Comparison of ENCODE assay signal across 9 mouse cellular contexts in genomic region chr6:7692037-7692436, GRCm38 (mm10). TPM values are rescaled to one million over a fixed set of nuclear protein-coding genes. Genes with fewer than 3 reads are reported as not detected.
DNase-seq lines count a peak whose midpoint lies in the region; ATAC-seq and TF ChIP-seq lines count a peak whose summit lies in the region.
"Had no signal": no experiment of that assay in that cellular context is flagged by ENCODE, and none has a peak within 500 bp of the region (broad histone marks: within the 10 kb centered on the region; RNA-seq: fewer than 3 reads in every experiment).

No protein-coding gene starts in this region.

- WGBS in kidney, embryonic 16.5 days, result 36% methylated on average over 15 of the region's 15 CpGs
- 42% methylated on average over 15 of the region's 15 CpGs for WGBS in hindbrain, postnatal 0 days
- WGBS in midbrain, postnatal 0 days, result 38% methylated on average over 15 of the region's 15 CpGs

- no peaks in the 10 kb centered on the region for H3K36me3 ChIP-seq in kidney, embryonic 16.5 days (ENCODE audit: insufficient read depth, low read length)
- no peaks in the 10 kb centered on the region for H3K36me3 ChIP-seq in hindbrain, postnatal 0 days (ENCODE audit: insufficient read depth, low read length)
- H3K36me3 ChIP-seq in midbrain, postnatal 0 days (ENCODE audit: insufficient read depth, low read length), result no peaks in the 10 kb centered on the region

- no peak overlapping the region for H3K27ac ChIP-seq in kidney, embryonic 16.5 days (ENCODE audit: low read length)
- H3K27ac ChIP-seq in hindbrain, postnatal 0 days, result no peak overlapping the region
- H3K27ac ChIP-seq in midbrain, postnatal 0 days (ENCODE audit: low read depth, low read length), result no peak overlapping the region

- H3K4me3 ChIP-seq in kidney, embryonic 16.5 days (ENCODE audit: low read length), result peak overlapping the region; percentile 69
- H3K4me3 ChIP-seq in hindbrain, postnatal 0 days (ENCODE audit: low read length), result peak overlapping the region; percentile 67
- peak overlapping the region; percentile 79 for H3K4me3 ChIP-seq in midbrain, postnatal 0 days (ENCODE audit: low read depth, low read length)

- no peak overlapping the region for H3K9ac ChIP-seq in kidney, embryonic 16.5 days (replicated peaks; ENCODE audit: low read length)
- H3K9ac ChIP-seq in hindbrain, postnatal 0 days (replicated peaks; ENCODE audit: low read length), result peak overlapping the region; percentile 72
- H3K9ac ChIP-seq in midbrain, postnatal 0 days (replicated peaks; ENCODE audit: low read length, poor library complexity, severe bottlenecking), result peak overlapping the region; percentile 76; the same call in 1 of the 2 replicates

- peaks cover 4% of the 10 kb centered on the region; the same call in 1 of the 2 replicates for H3K4me1 ChIP-seq in kidney, embryonic 16.5 days (ENCODE audit: insufficient read depth, low read length)
- no peaks in the 10 kb centered on the region for H3K4me1 ChIP-seq in hindbrain, postnatal 0 days (ENCODE audit: insufficient read depth, low read length)
- no peaks in the 10 kb centered on the region for H3K4me1 ChIP-seq in midbrain, postnatal 0 days (ENCODE audit: insufficient read depth, low read length)

- TF ChIP-seq CTCF in hindbrain, postnatal 0 days (IDR thresholded peaks at IDR 0.05; ENCODE audit: low read depth), result no peak
- no peak for TF ChIP-seq CTCF in midbrain, postnatal 0 days (IDR thresholded peaks at IDR 0.05)

- no peak for ATAC-seq in kidney, embryonic 16.5 days (ENCODE audit: low FRiP score, low TSS enrichment)
- no peak for ATAC-seq in hindbrain, postnatal 0 days
- no peak for ATAC-seq in midbrain, postnatal 0 days (ENCODE audit: low FRiP score)
- ATAC-seq in CD4-positive, CD25-positive, alpha-beta regulatory T cell, adult 4 months, result no peak

- H3K4me2 ChIP-seq in kidney, embryonic 16.5 days (replicated peaks; ENCODE audit: low read depth, low read length), result peak overlapping the region; percentile 82
- H3K4me2 ChIP-seq in hindbrain, postnatal 0 days (ENCODE audit: low read depth, low read length), result peak overlapping the region; percentile 81
- H3K4me2 ChIP-seq in midbrain, postnatal 0 days (ENCODE audit: low read depth, low read length, poor library complexity, severe bottlenecking), result peak overlapping the region; percentile 86

- H3K27me3 ChIP-seq in kidney, embryonic 16.5 days (ENCODE audit: insufficient read depth, low read length), result peaks cover 5% of the 10 kb centered on the region
- H3K27me3 ChIP-seq in hindbrain, postnatal 0 days (ENCODE audit: insufficient read depth, low read length), result no peaks in the 10 kb centered on the region
- H3K27me3 ChIP-seq in midbrain, postnatal 0 days (ENCODE audit: insufficient read depth, low read length), result no peaks in the 10 kb centered on the region

- DNase-seq in kidney, postnatal 10 days, result no peak
- peak; percentile 41 for DNase-seq in embryo, embryonic 10 days (ENCODE audit: low spot score)
- no peak for DNase-seq in hindbrain, postnatal 0 days (ENCODE audit: low spot score)
- no peak for DNase-seq in midbrain, postnatal 0 days (ENCODE audit: low spot score)
- no peak for DNase-seq in frontal cortex, postnatal 36 days (ENCODE audit: low spot score in 2 of 2)
- no peak for DNase-seq in lung, postnatal 14 days
- DNase-seq: layer of hippocampus, postnatal 36 days had no signal

- H3K9me3 ChIP-seq in kidney, embryonic 16.5 days (ENCODE audit: low read length), result no peaks in the 10 kb centered on the region
- no peaks in the 10 kb centered on the region for H3K9me3 ChIP-seq in hindbrain, postnatal 0 days (ENCODE audit: low read length)
- H3K9me3 ChIP-seq in midbrain, postnatal 0 days (ENCODE audit: low read length), result no peaks in the 10 kb centered on the region

RNA-seq across cellular contexts. Expression of gene Asns, which starts 1.0 kb away (rescaled TPM):
- 28.2 and 30.8 TPM in 2 replicates for polyA plus RNA-seq in kidney, embryonic 16.5 days (2015; fragmentation: Nextera tagmentation; extraction: Ambion mirVana)
- total RNA-seq in hindbrain, postnatal 0 days (2014; rRNA removed), result 81.9 and 82.1 TPM in 2 replicates
- polyA plus RNA-seq in hindbrain, postnatal 0 days (2015; fragmentation: Nextera tagmentation; extraction: Ambion mirVana), result 122 and 124 TPM in 2 replicates
- total RNA-seq in midbrain, postnatal 0 days (2014; rRNA removed), result 88.7 and 93.0 TPM in 2 replicates
- 130 and 132 TPM in 2 replicates for polyA plus RNA-seq in midbrain, postnatal 0 days (2015; fragmentation: Nextera tagmentation; extraction: Ambion mirVana)
- polyA plus RNA-seq in CD4-positive, CD25-positive, alpha-beta regulatory T cell, adult 4 months (2017; shearing (Covaris generic)), result 1 to 10 TPM; 4.0 to 4.4 TPM
